Mouse (Mus musculus): ENCODE data around the gene Lrrn2.

- TF ChIP-seq CTCF (IDR thresholded peaks at IDR 0.05; ENCODE audit: control insufficient read depth, insufficient read depth, insufficient replicate concordance, low read depth, low read length) (no peak), POLR2A (IDR thresholded peaks at IDR 0.05; ENCODE audit: control insufficient read depth, low read depth, low read length) (no peak)
These were observed 101.2 kb downstream of the Lrrn2 start for GRCm38 (mm10) chr1:132981232-132981631.
